Mouse (Mus musculus) thymus, adult 2 months (tissue): Measurements from ENCODE around the gene Dennd2a. TPM values are rescaled to one million over a fixed set of nuclear protein-coding genes. Genes with fewer than 3 reads are reported as not detected.
A peak's percentile ranks its signal among the peaks of the same experiment; 100 is the strongest.

ENCODE experiments used
- DNase-seq: peaks from one replicate; pipeline ENCODE4 v3.0.0; 2021
- H3K27ac ChIP-seq: fragments of 200-500 bp; 2 replicates; pipeline ENCODE4 v1.5.1; 2012; ENCODE audit warnings: low read length, control low read depth; ENCODE audit not compliant: control insufficient read depth, insufficient read depth
- H3K27me3 ChIP-seq: fragments of 200-500 bp; 2 replicates; pipeline ENCODE4 v1.6.1; 2012; ENCODE audit warnings: mild to moderate bottlenecking, low read length, moderate library complexity, mixed read lengths; ENCODE audit not compliant: control insufficient read depth, insufficient read depth
- H3K36me3 ChIP-seq: fragments of 200-500 bp; 2 replicates; pipeline ENCODE4 v1.6.1; 2012; ENCODE audit warnings: mild to moderate bottlenecking, low read length, moderate library complexity; ENCODE audit not compliant: control insufficient read depth, insufficient read depth
- H3K4me1 ChIP-seq: fragments of 200-500 bp; replicated peaks from 2 replicates; pipeline ENCODE4 v1.6.1; 2012; ENCODE audit warnings: low read length; ENCODE audit not compliant: control insufficient read depth, insufficient read depth
- H3K4me3 ChIP-seq: fragments of 200-500 bp; 2 replicates; pipeline ENCODE4 v1.5.1; 2012; ENCODE audit warnings: mild to moderate bottlenecking, low read length, control low read depth, moderate library complexity; ENCODE audit not compliant: control insufficient read depth, insufficient read depth
- CTCF ChIP-seq: fragments of 200-500 bp; IDR thresholded peaks from 2 replicates; pipeline ENCODE4 v1.5.1; 2012; ENCODE audit warnings: mild to moderate bottlenecking, control low read depth, low read length, moderate library complexity, borderline replicate concordance; ENCODE audit not compliant: control insufficient read depth, poor library complexity, insufficient read depth; ENCODE audit errors: extremely low read depth
- POLR2A ChIP-seq: fragments of 200-500 bp; IDR thresholded peaks from 2 replicates; pipeline ENCODE4 v1.6.1; 2012; ENCODE audit warnings: mild to moderate bottlenecking, low read length, control low read depth, moderate library complexity; ENCODE audit not compliant: control insufficient read depth, poor library complexity, insufficient read depth; ENCODE audit errors: extremely low read depth
- WGBS: fragments of 180-500 bp; shearing (Covaris S2); methylation state at CpG from one replicate; pipeline ENCODE4 v1.1.7; 2018; 5-methylcytosine and 5-hydroxymethylcytosine counted together
- polyA plus RNA-seq: library from polyadenylated mRNA; depleted of rRNA; stranded (reverse); fragments of >200 nt; gene quantifications from 2 replicates; pipeline ENCODE4 v1.2.3, GENCODE M21; 2012

Gene Dennd2a
- polyA plus RNA-seq, 1 experiment = 3.2 TPM

DNA sequence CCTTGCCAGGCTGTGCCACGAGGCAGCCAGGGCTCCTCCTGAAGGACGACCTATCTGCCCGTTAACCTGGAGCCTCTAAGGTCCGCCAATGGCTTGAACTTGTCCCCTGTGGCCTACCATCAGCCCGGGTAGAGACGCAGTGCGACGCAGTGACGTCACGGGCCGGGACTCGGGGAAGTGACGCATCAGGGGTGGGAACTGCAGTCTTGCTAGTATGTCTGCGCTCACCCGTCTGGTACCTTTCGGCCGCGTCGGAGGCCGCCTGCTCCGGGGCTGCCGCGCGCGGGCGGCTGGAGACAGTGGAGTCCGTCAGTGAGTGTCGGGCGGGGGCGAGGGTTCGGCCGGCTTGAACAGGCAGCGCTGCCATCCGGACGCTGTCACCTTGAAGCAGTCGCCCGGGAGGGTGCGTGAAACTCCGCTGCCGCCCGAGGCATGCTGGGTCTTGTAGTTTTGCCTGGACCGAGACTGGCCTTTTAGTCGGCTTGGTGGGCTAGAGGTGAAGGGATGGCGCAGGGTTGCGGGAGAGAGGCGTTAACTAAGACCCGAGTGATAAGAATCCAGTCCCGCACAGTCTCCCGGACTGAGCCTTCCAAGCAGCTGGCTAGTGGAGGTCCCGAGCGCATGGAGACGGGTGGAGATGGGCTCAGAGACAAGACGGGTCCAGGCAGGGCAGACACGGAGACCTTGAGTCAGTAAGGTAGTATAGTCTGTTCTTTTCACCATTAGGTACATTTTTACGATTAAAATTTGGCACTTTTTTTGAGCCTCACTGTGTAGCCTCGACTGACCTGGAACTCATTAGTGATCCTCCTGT is 34.9 kb upstream of the Dennd2a start, which contains the start of gene Ndufb2:
Ndufb2 (plus strand) TSS at position 174 of the 814 bp plus-strand sequence.
- Histone ChIP-seq H3K4me1 (peaks cover 7% of the 10 kb centered on the region), H3K4me3 (peak within 1 kb of the TSS; percentile 64), H3K27me3 (no peaks in the 10 kb centered on the region), H3K27ac (no peak within 1 kb of the TSS), H3K36me3 (no peaks in the 10 kb centered on the region)
- TF ChIP-seq POLR2A (peak; percentile 66), CTCF (peak; percentile 33; the same call in 1 of the 2 replicates)
- under 1% methylated on average over 56 of the region's 56 CpGs for WGBS
- peak; percentile 90 for DNase-seq

DNA sequence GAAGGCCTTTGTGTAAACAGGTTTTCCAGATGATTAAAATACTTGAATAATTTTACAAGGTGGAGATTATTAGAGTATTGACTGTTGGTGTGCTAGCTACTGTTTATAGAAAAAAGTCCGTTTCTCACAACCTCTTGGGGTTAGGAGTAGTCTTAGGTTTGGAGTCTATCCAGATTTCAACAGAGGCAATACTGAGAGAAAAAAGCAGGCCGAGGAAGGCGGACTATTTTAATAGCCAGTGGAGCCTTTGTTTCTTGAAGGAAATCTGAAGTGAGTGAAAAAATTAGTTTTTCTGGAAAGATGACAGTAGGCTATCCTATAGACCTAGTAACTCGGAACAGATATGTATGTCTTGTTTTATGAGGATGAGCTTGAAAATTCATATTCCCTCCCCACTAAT is 33.8 kb upstream of the Dennd2a start:
- H3K4me3 ChIP-seq = no peak overlapping the region

DNA sequence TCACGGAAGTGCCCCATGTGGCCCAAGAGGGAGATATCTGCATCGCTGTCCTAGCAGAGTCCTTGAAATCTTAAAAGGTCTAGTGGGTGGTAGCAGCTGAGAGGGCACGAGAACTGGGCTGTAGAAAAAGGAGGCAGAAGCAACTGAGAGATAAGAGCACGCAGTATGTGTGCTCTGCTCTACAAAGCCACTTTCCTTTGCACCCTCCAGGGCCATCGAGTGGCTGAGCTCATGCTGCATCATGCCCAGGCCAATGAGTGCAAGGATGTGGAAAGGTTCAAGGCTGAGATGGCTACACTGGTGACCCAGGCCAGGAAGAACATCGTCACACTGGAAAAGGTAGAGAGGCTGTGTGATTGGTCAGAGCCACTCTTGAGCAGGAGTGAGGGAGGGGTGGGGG is 27.9 kb upstream of the Dennd2a start, which contains the start of gene Gm42420:
Gm42420 (plus strand) TSS at position 237 of the 400 bp plus-strand sequence.
- Histone ChIP-seq H3K36me3 (no peaks in the 10 kb centered on the region; the same call in 1 of the 2 replicates), H3K27ac (no peak within 1 kb of the TSS), H3K4me1 (no peaks in the 10 kb centered on the region), H3K27me3 (no peaks in the 10 kb centered on the region), H3K4me3 (no peak within 1 kb of the TSS)
- WGBS = 96% methylated on average over 6 of the region's 6 CpGs
- TF ChIP-seq CTCF = no peak
- no peak for TF ChIP-seq POLR2A
- DNase-seq = no peak

More for the DNA sequence above, 33.8 kb upstream of the Dennd2a start:
- Histone ChIP-seq H3K27me3 (no peaks in the 10 kb centered on the region), H3K4me1 (peaks cover 7% of the 10 kb centered on the region), H3K36me3 (no peaks in the 10 kb centered on the region), H3K27ac (no peak overlapping the region)
- WGBS = 97% methylated on average over 4 of the region's 4 CpGs
- no peak for TF ChIP-seq POLR2A
- no peak for TF ChIP-seq CTCF
- DNase-seq = no peak

DNA sequence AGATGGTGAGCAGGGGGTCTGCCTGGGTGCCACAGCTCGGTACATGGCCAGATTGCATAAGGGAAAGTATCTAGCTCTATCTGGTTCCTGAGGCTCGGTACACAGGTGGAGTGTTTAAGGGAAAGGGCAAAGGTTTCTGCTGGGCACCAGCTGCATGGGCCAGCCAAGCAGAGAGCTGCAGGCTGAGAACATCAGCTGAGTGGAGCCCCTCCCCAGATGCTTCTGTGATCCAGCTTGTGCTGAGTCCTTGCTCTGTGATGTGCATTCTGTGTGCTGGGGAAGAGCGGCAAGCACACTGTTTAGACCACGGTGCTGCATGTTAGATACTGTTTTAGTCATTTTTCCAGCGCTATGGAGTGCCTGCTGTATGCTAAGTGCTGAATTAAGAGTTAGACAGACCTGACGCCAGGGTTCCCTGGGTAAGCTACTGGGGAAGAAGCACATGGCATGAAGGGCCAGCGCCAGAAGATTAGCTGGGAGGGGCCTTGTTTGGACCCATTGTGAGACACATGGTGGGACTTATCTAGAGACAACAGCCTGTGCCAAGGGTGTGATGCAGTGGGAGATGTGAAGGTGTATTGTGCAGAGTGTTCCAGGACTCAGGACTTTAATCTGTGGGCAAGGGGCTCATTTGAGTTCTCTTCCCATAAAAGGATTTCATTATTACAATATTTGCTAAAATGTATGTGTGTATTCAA is 23.6 kb upstream of the Dennd2a start:
- Histone ChIP-seq H3K27me3 (no peaks in the 10 kb centered on the region), H3K36me3 (peaks cover 3% of the 10 kb centered on the region), H3K4me3 (no peak overlapping the region), H3K27ac (no peak overlapping the region), H3K4me1 (no peaks in the 10 kb centered on the region)
- no peak for DNase-seq
- no peak for TF ChIP-seq POLR2A
- no peak for TF ChIP-seq CTCF
- WGBS = 96% methylated on average over 7 of the region's 7 CpGs

DNA sequence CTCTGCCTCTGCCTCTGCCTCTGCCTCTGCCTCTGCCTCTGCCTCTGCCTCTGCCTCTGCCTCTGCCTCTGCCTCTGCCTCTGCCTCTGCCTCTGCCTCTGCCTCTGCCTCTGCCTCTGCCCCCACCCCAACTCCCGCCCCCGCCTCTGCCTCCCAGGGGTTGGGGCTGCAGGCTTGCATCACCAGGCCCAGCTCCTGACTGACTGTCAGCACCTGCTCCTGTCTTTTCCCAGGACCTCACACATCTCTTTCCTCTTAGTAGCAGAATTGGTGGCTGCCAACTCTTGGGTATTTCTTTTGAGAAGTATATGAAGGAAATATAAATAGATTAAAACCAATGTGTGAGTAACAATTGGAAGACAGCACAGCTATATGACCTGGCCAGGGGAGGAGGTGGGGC is 22.9 kb upstream of the Dennd2a start:
- TF ChIP-seq CTCF (no peak), POLR2A (no peak)
- 85% methylated on average over 2 of the region's 2 CpGs for WGBS
- Histone ChIP-seq H3K27ac (no peak overlapping the region), H3K4me3 (no peak overlapping the region), H3K27me3 (no peaks in the 10 kb centered on the region), H3K4me1 (0 out of 2 replicates have a peak, but pooled peaks cover 2% of the 10 kb centered on the region), H3K36me3 (peaks cover 3% of the 10 kb centered on the region; the same call in 1 of the 2 replicates)
- no peak for DNase-seq

DNA sequence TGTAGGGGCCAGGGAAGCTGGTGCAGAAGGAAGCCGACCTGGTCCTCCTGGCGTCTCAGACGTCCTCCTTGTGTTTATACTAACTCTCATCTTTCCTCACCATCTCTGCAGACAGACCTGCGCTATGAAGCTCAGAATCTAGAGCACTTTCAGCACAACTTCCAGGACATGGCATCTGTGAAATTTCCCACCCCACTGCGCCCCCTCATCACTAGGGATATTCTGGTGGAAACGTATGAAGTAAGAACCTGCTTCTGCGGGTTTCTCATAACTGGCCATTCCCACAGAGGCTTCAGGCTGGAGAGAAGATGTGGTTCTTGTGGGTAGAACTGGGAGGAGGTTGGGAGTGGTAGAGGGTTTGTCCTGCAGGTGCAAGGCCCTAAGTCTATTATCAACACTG is 21.9 kb upstream of the Dennd2a start:
- 88% methylated on average over 7 of the region's 7 CpGs for WGBS
- Histone ChIP-seq H3K4me1 (peaks cover 9% of the 10 kb centered on the region), H3K36me3 (peaks cover 3% of the 10 kb centered on the region; the same call in 1 of the 2 replicates), H3K27me3 (no peaks in the 10 kb centered on the region), H3K27ac (no peak overlapping the region), H3K4me3 (no peak overlapping the region)
- DNase-seq = no peak
- TF ChIP-seq POLR2A (no peak), CTCF (no peak)
